Mouse (Mus musculus) cerebellum, postnatal 4 days (tissue): ENCODE data around the gene Xrcc4.
A peak's percentile ranks its signal among the peaks of the same experiment; 100 is the strongest.

Source experiments
- DNase-seq, 2 experiments: peaks; one replicate each; pipeline ENCODE4 v3.0.0; 2022; ENCODE audit warnings: low spot score in 2 of 2, mixed read lengths in 1 of 2

Gene Xrcc4

DNA sequence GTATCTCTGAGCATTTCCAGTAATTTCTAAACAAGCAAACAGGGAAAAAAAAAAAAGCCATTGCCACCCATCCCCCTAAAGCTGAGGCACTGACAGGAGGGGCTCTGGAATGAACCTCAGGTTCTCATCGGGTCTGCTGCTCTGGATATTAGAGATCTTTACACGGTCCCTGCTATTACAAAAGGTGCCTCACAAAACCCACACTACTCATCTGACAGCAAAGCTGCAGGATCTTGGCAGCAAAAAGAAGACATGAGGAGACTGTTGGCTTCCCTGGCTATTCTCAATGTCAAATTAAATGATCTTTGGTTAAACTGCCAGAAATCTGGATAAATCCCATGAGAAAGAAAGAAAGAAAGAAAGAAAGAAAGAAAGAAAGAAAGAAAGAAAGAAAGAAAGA lies 145.1 kb downstream of the Xrcc4 start:
- DNase-seq, result no peak

GRCm38 (mm10) chr13:89929477-89929876 lies 159.9 kb downstream of the Xrcc4 start:
- peak in 1 of 2 experiments; percentile 8 for DNase-seq

- DNase-seq, result no peak
These were observed 170.5 kb downstream of the Xrcc4 start for GRCm38 (mm10) chr13:89918814-89919481.

GRCm38 (mm10) chr13:89914332-89914731 lies 175.1 kb downstream of the Xrcc4 start:
- DNase-seq, result no peak

DNA sequence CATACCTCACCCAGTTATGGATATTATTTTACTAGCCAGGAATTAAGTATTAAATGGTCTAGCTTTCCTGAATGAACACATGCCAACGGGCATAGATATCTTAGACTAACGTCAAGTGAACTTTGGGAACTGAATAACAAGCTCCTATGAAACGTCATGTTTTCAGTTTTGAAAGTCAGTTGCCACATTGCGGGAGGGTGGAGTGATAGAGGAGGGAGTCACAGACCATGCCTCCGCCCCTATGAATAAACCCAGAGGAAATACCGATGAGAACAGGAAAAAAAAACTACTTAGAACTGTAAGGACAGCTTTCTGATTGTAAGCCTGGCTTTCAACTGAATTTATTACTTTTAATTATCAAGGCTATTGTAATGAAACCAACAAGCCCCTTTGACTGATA lies 175.5 kb downstream of the Xrcc4 start:
- DNase-seq, result no peak

GRCm38 (mm10) chr13:89906120-89906519 lies 183.3 kb downstream of the Xrcc4 start:
- no peak for DNase-seq

DNA sequence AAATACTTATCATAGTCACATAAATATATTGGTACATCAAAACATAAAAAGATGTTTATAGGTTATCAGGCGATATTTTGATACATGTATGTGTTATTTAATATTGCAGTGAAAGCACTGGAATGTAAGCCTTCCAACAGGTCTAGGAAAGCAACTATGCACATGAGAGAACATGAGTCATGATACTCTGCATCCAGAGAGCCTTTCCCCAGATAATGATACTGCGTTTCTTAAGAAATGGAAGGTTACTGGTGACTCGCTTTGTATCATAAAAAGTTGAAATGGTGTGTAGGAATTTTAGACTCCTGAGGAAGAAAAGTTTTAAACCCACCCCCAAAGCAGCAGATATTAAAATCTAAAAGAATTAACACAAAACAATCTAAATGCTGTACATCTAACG lies 190.3 kb downstream of the Xrcc4 start:
- DNase-seq, result no peak

- DNase-seq, result no peak
These were observed 197.3 kb downstream of the Xrcc4 start for GRCm38 (mm10) chr13:89892140-89892539.

- DNase-seq, result no peak
These were observed 199.2 kb downstream of the Xrcc4 start for GRCm38 (mm10) chr13:89890159-89890558.

DNA sequence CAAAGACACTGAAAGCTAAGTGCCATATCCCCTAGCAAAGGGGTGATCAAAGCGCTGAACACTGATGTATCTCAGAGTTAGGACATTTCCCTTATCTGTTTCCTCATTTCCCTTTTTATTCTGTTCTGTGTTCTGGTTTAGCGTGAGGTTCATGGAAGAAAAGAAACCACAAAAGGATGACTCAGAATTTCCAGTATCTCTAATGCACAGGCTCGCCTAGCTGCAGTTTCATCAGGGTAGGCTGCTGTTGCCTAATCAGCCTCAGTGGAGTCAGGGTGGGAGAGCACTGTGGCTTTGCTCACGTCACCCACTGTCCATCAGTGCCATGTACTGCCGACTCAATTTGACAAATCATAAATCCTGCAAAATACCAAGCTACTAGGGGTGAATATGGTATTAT lies 200.3 kb downstream of the Xrcc4 start:
- DNase-seq, result no peak

- DNase-seq, result no peak
These were observed 205.9 kb downstream of the Xrcc4 start for GRCm38 (mm10) chr13:89883523-89883922.

DNA sequence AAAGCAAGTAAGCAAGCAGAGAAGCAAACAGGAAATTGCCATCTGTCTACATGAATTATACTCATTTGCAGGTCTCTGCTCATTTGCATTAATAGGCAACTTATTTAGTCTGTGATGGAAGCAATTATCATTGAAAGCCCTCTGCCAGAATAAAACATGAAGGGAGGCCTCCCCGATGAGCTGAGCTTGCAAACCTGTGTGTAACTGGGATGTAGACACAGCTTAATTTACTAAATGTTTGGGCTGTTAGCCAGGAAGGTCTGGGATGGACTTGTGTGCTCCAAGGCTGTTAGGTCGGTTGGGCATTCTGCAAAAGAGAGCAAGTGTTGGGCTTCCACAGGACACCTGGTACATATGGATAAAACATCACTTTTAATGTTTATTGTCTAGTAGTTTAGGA lies 208.1 kb downstream of the Xrcc4 start:
- no peak for DNase-seq

DNA sequence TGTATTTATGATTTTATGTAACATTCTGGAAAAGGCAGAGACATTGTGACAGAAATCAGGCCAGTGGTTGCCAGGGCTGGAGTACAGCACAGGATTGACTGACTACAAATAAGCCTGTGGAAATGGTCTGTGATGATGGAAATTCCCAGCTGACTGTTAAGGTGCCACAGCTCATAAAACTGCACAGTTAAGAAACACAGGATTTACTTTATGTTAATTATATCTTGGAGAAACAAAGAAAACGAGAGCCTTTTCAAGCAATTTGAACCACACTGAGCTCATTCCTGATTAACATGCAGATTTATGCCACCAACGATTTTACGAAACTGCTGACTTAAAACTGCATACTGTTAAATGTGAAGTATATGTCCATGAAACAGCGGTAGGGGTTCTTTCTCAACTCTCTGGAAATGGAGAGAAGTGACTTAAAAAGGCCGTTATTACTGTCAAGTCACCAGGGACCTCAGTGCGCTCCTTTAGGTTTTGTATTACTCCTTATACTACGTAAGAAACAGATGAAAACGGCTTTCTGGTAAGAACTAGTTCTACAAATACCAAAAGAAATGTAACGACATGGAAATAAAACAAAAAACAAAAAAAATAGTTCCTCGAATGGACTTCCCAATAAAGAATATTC lies 210.5 kb downstream of the Xrcc4 start:
- no peak for DNase-seq

DNA sequence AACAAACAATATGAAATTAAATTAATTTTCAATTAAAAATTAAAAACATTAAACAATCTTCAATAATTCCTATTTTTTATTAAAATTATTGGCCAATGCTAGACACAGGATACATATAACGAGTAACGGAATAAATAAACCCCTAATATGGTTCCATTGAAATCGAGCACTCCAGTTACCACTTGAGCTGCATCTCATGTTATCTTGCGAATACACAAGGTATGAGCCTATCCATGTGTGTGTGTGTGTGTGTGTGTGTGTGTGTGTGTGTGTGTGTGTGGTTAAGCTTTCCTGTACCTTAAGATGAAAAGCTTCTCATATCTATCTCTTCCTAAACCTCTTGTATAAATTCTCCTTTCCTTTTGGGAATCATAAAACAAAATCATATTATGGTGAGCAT lies 213.9 kb downstream of the Xrcc4 start:
- DNase-seq, result no peak

DNA sequence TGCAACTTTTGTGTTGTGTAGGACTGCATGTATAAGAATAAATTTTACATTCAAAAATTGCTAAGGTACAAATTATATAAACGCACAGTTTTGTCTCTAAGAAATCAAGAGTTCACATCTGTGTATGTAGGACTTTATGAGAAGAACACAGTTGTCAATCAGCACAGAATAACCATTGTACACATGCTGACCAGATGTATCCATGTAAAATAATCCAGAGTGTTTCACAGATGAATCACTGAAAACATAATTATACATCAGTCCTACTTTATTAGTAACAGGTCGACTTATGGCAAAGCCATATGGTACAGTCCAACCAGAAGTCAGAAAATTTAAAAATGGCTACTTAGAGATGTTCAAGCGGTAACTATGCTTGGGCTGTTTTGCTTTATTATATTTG lies 216.7 kb downstream of the Xrcc4 start:
- no peak for DNase-seq

- no peak for DNase-seq
These were observed 235.3 kb downstream of the Xrcc4 start for GRCm38 (mm10) chr13:89854139-89854538.

- no peak for DNase-seq
These were observed 238.7 kb downstream of the Xrcc4 start for GRCm38 (mm10) chr13:89850746-89851145.

DNA sequence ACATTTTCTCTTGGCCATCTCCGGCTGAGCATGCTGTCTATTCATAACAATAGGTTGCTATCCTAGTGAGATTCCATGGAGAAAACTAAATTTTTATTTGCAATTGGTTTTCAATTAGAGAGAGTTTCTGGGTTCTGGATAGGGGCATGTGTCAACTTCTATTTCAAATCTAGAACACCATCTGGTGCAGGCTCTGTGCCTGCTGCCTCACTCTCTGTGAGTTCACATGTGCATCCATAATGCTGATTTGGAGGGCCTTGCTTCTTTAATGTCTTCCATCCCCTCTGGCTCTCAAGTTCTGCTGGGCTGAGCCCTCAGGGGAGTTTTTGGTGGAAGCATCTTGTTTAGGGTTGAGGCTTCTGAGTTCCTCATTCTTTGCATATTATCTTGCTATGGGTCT lies 239.5 kb downstream of the Xrcc4 start:
- no peak for DNase-seq

DNA sequence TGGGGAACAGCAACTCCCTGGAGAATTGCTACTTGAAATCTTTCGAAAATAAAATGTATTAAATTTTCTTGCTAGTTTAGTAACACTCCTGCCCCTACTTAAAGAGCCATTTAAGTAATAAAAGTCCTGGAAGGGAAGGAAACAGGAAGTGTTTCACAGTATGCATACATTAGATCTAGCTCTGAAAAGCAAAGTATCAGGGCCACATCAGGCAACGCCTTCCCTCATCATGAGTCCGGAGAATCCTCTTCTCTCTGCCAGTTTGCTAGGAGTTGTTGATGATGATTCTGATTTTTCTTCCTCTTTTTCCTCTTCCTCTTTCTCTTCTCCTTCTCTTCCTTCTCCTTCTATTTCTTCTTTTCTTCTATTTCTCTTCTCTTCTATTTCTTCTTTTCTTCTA lies 250.8 kb downstream of the Xrcc4 start:
- DNase-seq, result no peak

GRCm38 (mm10) chr13:89834485-89834884 lies 254.9 kb downstream of the Xrcc4 start:
- no peak for DNase-seq

- DNase-seq, result no peak
These were observed 256.2 kb downstream of the Xrcc4 start for GRCm38 (mm10) chr13:89833053-89833670.

- DNase-seq, result no peak
These were observed 260.9 kb downstream of the Xrcc4 start for GRCm38 (mm10) chr13:89828429-89828970.

DNA sequence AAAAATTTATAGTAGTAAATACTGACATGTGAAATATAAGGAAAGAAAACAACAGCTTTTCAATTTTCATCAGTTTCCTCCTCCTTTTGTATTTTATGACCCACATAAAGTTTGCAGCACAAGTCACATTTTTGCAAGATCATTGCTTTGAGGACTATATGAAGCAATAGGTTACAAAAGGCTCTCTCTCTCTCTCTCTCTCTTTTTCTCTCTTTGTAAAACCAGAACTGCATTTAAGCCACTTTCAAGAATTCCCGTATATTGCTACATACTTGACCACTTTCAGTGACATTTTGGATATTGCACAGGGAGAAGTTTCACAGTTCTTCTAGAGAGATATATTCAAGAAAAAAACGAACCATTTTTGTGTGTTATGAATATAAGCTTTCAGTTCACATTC lies 261.6 kb downstream of the Xrcc4 start:
- DNase-seq, result no peak
